Mouse (Mus musculus) hindbrain, embryonic 16.5 days (tissue): Measurements from ENCODE around the gene Atxn10. TPM values are rescaled to one million over a fixed set of nuclear protein-coding genes. Genes with fewer than 3 reads are reported as not detected.
A peak's percentile ranks its signal among the peaks of the same experiment; 100 is the strongest.

Experiments used
- ATAC-seq: fragments of 200-750 bp; cut with Nextera tagmentation; 2 replicates; pipeline ENCODE4 v1.8.0; 2017; ENCODE audit warnings: moderate TSS enrichment, moderate library complexity
- H3K27ac ChIP-seq: fragments of 300-500 bp; sonication (generic); 2 replicates; pipeline ENCODE4 v1.5.1; 2014; ENCODE audit warnings: low read depth, mild to moderate bottlenecking, control low read depth, low read length, moderate library complexity
- H3K27me3 ChIP-seq: fragments of 300-500 bp; sonication (generic); replicated peaks from 2 replicates; pipeline ENCODE4 v1.6.1; 2014; ENCODE audit warnings: low read length; ENCODE audit not compliant: control insufficient read depth, insufficient read depth
- H3K36me3 ChIP-seq: fragments of 300-500 bp; sonication (generic); 2 replicates; pipeline ENCODE4 v1.6.1; 2014; ENCODE audit warnings: mild to moderate bottlenecking, low read length, moderate library complexity, mixed read lengths; ENCODE audit not compliant: control insufficient read depth, insufficient read depth
- H3K4me1 ChIP-seq: fragments of 300-500 bp; sonication (generic); 2 replicates; pipeline ENCODE4 v1.6.1; 2014; ENCODE audit warnings: low read depth, low read length; ENCODE audit not compliant: control insufficient read depth, insufficient read depth
- H3K4me2 ChIP-seq: fragments of 300-500 bp; sonication (generic); 2 replicates; pipeline ENCODE4 v1.6.1; 2014; ENCODE audit warnings: mild to moderate bottlenecking, low read length, control low read depth, moderate library complexity
- H3K4me3 ChIP-seq: fragments of 300-500 bp; sonication (generic); 2 replicates; pipeline ENCODE4 v1.5.1; 2014; ENCODE audit warnings: mild to moderate bottlenecking, low read length, control low read depth, moderate library complexity
- H3K9ac ChIP-seq: fragments of 300-500 bp; sonication (generic); 2 replicates; pipeline ENCODE4 v1.6.1; 2014; ENCODE audit warnings: low read depth, mild to moderate bottlenecking, control low read depth, low read length, moderate library complexity
- H3K9me3 ChIP-seq: fragments of 300-500 bp; sonication (generic); 2 replicates; pipeline ENCODE4 v1.6.1; 2014; ENCODE audit warnings: mild to moderate bottlenecking, low read length, moderate library complexity; ENCODE audit not compliant: control insufficient read depth
- WGBS: fragments of 180-500 bp; shearing (Covaris S2); extraction: QIAGEN DNeasy Blood & Tissue Kit; methylation state at CpG from one replicate; pipeline ENCODE4 v1.1.7; 2014; 5-methylcytosine and 5-hydroxymethylcytosine counted together
- polyA plus RNA-seq: library from polyadenylated mRNA; unstranded; fragments of >200 nt; fragmentation: Nextera tagmentation; extraction: Ambion mirVana; gene quantifications from 2 replicates; pipeline ENCODE4 v1.2.1, GENCODE M21; 2015

Atxn10 gene
- polyA plus RNA-seq = 532 and 553 TPM in 2 replicates

DNA sequence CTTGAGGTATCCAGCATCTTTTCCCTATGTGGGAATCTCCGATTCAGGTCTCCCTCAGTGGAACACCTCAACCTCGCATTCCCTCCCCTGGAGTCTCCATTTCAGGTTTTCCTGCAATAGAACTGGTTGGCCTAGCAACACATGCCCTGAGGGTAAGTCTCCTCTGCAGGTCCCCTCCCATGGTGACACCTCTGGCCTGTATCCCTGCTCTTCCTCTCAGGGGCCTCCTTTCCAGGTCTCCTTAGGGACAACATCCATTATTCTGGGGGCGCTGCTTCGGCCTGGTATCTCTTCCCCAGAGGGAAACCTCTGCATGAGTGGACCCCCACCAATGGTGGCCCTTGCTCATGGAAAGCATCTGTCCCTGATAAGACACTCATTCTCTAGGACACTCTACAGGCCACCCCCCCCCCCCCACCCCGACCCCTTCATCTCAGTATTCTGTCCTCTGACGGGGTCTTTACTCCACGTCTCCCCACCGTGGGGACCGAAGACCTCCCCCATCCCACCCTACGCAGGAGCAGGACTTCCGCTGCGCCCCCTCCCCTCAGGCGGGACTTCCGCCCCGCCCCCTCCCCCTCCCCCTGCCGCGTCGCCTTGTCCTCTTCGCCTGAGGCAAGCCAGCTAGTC, at the start of gene Atxn10:
Atxn10 (plus strand) TSS at position 575 of the 630 bp plus-strand sequence.
- ATAC-seq = peak; percentile 15
- Histone ChIP-seq H3K36me3 (no peaks in the 10 kb centered on the region), H3K4me1 (peaks cover 25% of the 10 kb centered on the region), H3K9ac (peak within 1 kb of the TSS; percentile 98), H3K27ac (peak within 1 kb of the TSS; percentile 99), H3K27me3 (no peaks in the 10 kb centered on the region), H3K4me3 (peak within 1 kb of the TSS; percentile 98), H3K4me2 (peak within 1 kb of the TSS; percentile 84), H3K9me3 (no peaks in the 10 kb centered on the region)
- 8% methylated on average over 16 of the region's 19 CpGs for WGBS

DNA sequence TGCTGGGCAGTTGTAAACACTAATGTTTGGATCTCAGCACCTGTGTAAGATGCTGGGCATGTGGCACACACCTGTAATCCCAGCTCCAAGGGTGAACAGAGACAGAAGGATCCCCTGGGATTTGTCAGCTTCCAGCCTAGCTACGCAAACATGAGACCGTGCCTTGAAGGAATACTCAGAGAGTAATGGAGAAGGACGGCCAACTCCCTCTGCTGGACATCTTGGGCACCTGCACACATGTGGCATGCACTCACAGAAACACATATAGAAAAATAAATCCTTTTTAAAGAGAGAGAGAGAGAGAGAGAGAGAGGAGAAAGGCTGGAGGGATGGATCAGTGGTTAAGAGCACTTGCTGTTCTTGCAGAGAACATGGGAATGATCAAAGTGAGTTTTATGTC, 41.4 kb upstream of the Atxn10 start:
- no peak for ATAC-seq
- H3K27me3 ChIP-seq = no peaks in the 10 kb centered on the region
- no peaks in the 10 kb centered on the region for H3K9me3 ChIP-seq
- 80% methylated on average over 3 of the region's 3 CpGs for WGBS
- no peak overlapping the region for H3K9ac ChIP-seq
- no peak overlapping the region for H3K4me3 ChIP-seq
- H3K4me1 ChIP-seq = peaks cover 19% of the 10 kb centered on the region
- no peak overlapping the region for H3K27ac ChIP-seq
- no peak overlapping the region for H3K4me2 ChIP-seq
- no peaks in the 10 kb centered on the region for H3K36me3 ChIP-seq

DNA sequence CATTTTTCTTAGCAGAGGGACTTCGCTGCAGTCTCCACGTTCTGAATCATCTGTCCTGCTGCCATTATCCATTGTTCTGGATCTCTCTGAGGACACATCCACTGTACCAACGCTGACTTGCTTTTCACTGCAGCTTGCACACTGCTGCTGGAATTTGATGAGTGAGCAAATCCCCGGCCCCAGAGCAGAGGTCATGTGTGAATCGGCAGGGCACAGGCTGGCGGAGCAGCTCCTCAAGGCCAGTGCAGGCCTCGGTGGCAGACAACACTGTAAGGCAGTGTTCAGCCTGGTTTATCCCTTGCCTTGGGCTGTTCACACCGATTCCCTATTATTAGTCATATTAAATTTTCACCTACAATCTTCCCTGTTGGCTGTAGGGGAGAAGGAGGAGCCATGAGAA, 40.5 kb upstream of the Atxn10 start:
- Histone ChIP-seq H3K36me3 (no peaks in the 10 kb centered on the region), H3K9ac (0 out of 2 replicates have a peak overlapping the region, but pooled peaks have one; percentile 18), H3K4me1 (peaks cover 19% of the 10 kb centered on the region), H3K27me3 (no peaks in the 10 kb centered on the region), H3K27ac (peak overlapping the region; percentile 56), H3K4me2 (no peak overlapping the region), H3K9me3 (no peaks in the 10 kb centered on the region), H3K4me3 (no peak overlapping the region)
- WGBS = 44% methylated on average over 8 of the region's 8 CpGs
- no peak for ATAC-seq

DNA sequence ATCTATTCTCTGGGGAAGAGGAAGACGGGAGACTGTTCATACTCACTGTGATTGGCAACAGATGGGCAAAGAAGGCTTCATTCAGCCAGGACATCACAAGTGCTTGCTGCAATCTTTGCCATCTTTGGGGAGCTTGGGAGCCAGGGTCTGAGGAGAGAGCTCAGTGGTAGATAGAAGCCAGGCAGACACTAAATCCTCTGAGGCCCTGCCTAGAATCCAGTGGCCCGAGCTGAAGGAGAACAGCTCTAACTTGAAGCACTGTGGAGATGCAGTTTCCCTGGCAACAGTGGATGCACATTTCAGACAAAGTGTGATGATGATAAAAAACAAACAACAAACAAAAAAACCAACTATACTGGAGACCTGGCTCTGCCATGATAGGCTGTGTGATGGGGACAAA, 40.1 kb upstream of the Atxn10 start:
- 0 out of 2 replicates have a peak overlapping the region, but pooled peaks have one; percentile 18 for H3K9ac ChIP-seq

DNA sequence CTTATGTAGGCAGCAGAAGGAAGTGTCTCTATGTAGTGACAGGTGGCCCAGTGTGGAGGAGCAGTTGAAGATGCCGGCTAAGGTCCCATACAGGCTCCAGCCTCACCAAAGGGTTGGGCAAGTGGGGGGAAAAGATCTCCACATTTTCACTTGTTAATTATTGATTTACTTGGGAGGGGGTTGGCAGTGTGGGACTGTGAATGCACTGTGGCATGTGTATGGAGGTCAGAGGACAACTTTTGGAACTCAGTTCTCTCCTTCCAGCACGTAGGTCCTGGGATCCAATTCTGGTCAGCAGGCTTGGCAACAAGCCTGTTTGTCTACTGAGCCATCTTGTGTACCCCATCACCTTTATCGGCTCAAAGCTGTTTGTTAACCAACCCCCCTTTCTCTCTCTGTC, 39.5 kb upstream of the Atxn10 start:
- Histone ChIP-seq H3K9ac (no peak overlapping the region), H3K36me3 (no peaks in the 10 kb centered on the region), H3K4me2 (no peak overlapping the region), H3K4me3 (no peak overlapping the region), H3K27me3 (no peaks in the 10 kb centered on the region), H3K27ac (peak overlapping the region; percentile 56; the same call in 1 of the 2 replicates), H3K9me3 (no peaks in the 10 kb centered on the region), H3K4me1 (peaks cover 19% of the 10 kb centered on the region)
- 65% methylated on average over 3 of the region's 3 CpGs for WGBS
- ATAC-seq = no peak

More for the DNA sequence above, 40.1 kb upstream of the Atxn10 start:
- Histone ChIP-seq H3K4me3 (no peak overlapping the region), H3K36me3 (no peaks in the 10 kb centered on the region), H3K27me3 (no peaks in the 10 kb centered on the region), H3K4me2 (no peak overlapping the region), H3K9me3 (no peaks in the 10 kb centered on the region), H3K27ac (peak overlapping the region; percentile 56), H3K4me1 (peaks cover 19% of the 10 kb centered on the region)
- no peak for ATAC-seq
- 18% methylated on average over 2 of the region's 2 CpGs for WGBS

DNA sequence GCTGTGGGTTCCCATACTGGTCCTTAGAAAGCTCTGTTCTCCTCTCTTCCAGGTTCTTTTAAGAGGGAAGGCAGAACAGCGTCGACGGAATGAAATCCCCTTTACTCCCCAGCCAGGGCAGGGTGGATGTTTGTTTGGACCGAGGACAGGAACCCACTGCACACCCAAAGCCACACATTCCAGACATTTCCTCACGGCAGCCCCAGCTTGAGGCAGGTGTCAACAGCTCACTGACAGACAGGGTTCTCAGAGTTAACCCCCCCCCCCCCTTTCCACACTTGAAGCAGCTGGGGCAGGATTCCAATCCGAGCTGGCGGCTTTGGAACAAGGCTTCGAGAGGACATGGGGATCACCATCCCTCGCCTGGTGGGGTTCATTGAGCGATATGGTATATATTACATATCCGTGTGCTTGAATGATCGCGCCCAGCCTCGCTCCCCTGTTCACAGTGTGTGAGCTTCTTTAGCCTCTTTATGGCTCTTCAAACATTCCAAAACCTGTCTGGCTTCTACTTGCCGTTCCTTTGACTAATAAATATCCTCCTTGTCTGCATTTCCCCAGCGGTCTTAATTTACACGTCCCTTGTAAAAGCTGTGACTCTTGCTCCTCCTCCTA, 37.8 kb upstream of the Atxn10 start:
- Histone ChIP-seq H3K9me3 (no peaks in the 10 kb centered on the region), H3K27ac (no peak overlapping the region), H3K9ac (no peak overlapping the region; the same call in 1 of the 2 replicates), H3K36me3 (no peaks in the 10 kb centered on the region), H3K4me2 (no peak overlapping the region; the same call in 1 of the 2 replicates), H3K27me3 (no peaks in the 10 kb centered on the region), H3K4me3 (no peak overlapping the region), H3K4me1 (peaks cover 19% of the 10 kb centered on the region)
- ATAC-seq = no peak
- WGBS = 47% methylated on average over 17 of the region's 17 CpGs

DNA sequence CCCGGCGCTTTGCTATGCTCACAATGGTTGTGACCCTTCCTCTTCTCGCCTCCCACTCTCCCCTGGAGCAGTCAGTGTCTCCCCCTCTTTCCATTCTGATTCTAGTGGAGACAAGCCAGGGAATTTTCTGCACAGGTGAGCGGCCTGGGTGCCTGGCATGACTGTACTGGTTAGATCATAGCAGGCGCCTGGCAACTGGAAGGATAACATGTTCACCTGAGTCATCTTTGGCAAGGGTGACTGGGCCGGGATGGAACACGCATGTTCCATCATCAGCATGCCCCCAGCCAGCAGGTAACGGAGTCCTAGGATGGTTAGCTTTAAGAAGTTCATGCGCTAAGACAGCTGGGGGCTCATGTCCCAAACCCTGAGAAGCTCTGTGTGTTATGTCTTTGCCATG, 37.1 kb upstream of the Atxn10 start:
- no peaks in the 10 kb centered on the region for H3K9me3 ChIP-seq
- H3K27me3 ChIP-seq = no peaks in the 10 kb centered on the region
- 85% methylated on average over 9 of the region's 9 CpGs for WGBS
- no peak overlapping the region for H3K4me3 ChIP-seq
- H3K4me1 ChIP-seq = peaks cover 19% of the 10 kb centered on the region
- no peak for ATAC-seq
- H3K36me3 ChIP-seq = no peaks in the 10 kb centered on the region
- no peak overlapping the region for H3K4me2 ChIP-seq
- no peak overlapping the region for H3K9ac ChIP-seq
- H3K27ac ChIP-seq = no peak overlapping the region

DNA sequence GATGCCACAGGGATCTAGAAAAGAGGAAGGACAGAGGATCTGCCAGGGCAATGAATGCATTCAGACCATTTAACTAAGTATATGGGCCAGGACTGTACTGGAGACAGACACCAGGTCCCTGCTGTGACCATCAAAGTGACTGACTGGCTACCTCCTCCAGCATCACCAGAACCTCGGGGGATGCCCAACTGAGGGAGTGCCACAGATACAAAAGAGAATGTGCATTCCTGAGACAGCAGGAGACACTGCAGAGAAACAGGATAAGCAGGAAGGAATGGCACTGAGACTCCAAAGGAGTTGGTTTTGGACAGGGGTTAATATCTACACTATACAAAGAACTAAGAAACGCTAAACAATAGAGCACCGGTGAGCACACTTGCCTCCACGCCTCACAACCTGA, 32.8 kb upstream of the Atxn10 start:
- Histone ChIP-seq H3K9ac (no peak overlapping the region), H3K36me3 (no peaks in the 10 kb centered on the region), H3K4me2 (no peak overlapping the region), H3K9me3 (no peaks in the 10 kb centered on the region), H3K27me3 (no peaks in the 10 kb centered on the region), H3K27ac (no peak overlapping the region), H3K4me1 (peaks cover under 1% of the 10 kb centered on the region; the same call in 1 of the 2 replicates), H3K4me3 (no peak overlapping the region)
- ATAC-seq = no peak
- 62% methylated on average over 4 of the region's 4 CpGs for WGBS

DNA sequence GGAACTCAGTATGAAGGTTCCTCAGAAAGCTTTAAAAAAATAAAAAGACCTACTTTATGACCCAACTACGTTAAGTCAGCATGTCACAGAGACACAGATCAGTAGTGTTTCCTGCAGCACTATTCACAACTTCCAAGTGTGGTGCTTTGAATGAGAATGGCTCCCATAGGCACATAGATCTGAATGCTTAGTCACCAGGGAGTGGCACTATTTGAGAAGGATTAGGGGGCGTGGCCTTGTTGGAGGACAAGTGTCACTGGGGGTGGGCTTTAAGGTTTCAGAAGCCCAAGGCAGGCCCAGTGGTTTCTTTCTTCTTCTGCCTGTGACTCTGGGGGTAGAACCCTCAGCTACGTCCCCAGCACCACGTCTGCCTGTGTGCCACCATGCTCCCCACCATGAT, 32.1 kb upstream of the Atxn10 start:
- H3K4me1 ChIP-seq = no peaks in the 10 kb centered on the region
- no peaks in the 10 kb centered on the region for H3K9me3 ChIP-seq
- H3K4me2 ChIP-seq = no peak overlapping the region
- WGBS = 93% methylated on average over 4 of the region's 4 CpGs
- no peak overlapping the region for H3K4me3 ChIP-seq
- H3K36me3 ChIP-seq = no peaks in the 10 kb centered on the region
- ATAC-seq = no peak
- H3K9ac ChIP-seq = no peak overlapping the region
- no peaks in the 10 kb centered on the region for H3K27me3 ChIP-seq
- no peak overlapping the region for H3K27ac ChIP-seq
